Mouse (Mus musculus) lung, embryonic 14.5 days (tissue): Measurements from ENCODE around the gene Nhlrc1. TPM values are rescaled to one million over a fixed set of nuclear protein-coding genes. Genes with fewer than 3 reads are reported as not detected.
A peak's percentile ranks its signal among the peaks of the same experiment; 100 is the strongest.

Experiments used
- ATAC-seq: fragments of 200-750 bp; cut with Nextera tagmentation; 2 replicates; pipeline ENCODE4 v1.8.0; 2017; ENCODE audit warnings: mild to moderate bottlenecking, moderate TSS enrichment, moderate library complexity; ENCODE audit not compliant: insufficient read depth
- DNase-seq: peaks from one replicate; pipeline ENCODE4 v3.0.0-alpha.2; 2015
- H3K27ac ChIP-seq: fragments of 300-500 bp; sonication (generic); 2 replicates; pipeline ENCODE4 v1.5.1; 2014; ENCODE audit warnings: low read depth, mild to moderate bottlenecking, moderate library complexity
- H3K27me3 ChIP-seq: fragments of 300-500 bp; sonication (generic); 2 replicates; pipeline ENCODE4 v1.6.1; 2014; ENCODE audit warnings: low read length, control low read depth; ENCODE audit not compliant: insufficient read depth
- H3K36me3 ChIP-seq: fragments of 300-500 bp; sonication (generic); 2 replicates; pipeline ENCODE4 v1.6.1; 2014; ENCODE audit warnings: control low read depth; ENCODE audit not compliant: insufficient read depth
- H3K4me1 ChIP-seq: fragments of 300-500 bp; sonication (generic); 2 replicates; pipeline ENCODE4 v1.6.1; 2014; ENCODE audit warnings: antibody characterized with exemption, control low read depth; ENCODE audit not compliant: insufficient read depth
- H3K4me2 ChIP-seq: fragments of 300-500 bp; sonication (generic); 2 replicates; pipeline ENCODE4 v1.6.1; 2014; ENCODE audit warnings: mild to moderate bottlenecking
- H3K4me3 ChIP-seq: fragments of 300-500 bp; sonication (generic); 2 replicates; pipeline ENCODE4 v1.5.1; 2014; ENCODE audit warnings: low read depth, low read length
- H3K9ac ChIP-seq: fragments of 300-500 bp; sonication (generic); 2 replicates; pipeline ENCODE4 v1.6.1; 2014
- H3K9me3 ChIP-seq: fragments of 300-500 bp; sonication (generic); 2 replicates; pipeline ENCODE4 v1.6.1; 2016; ENCODE audit warnings: low read depth, low read length, control low read depth
- CTCF ChIP-seq: IDR thresholded peaks from 2 replicates; pipeline ENCODE4 v1.5.1; 2016; ENCODE audit warnings: antibody characterized with exemption, low read depth
- WGBS: fragments of 180-500 bp; shearing (Covaris S2); extraction: QIAGEN DNeasy Blood & Tissue Kit; methylation state at CpG from one replicate; pipeline ENCODE4 v1.1.7; 2014; 5-methylcytosine and 5-hydroxymethylcytosine counted together
- polyA plus RNA-seq: library from polyadenylated mRNA; unstranded; fragments of >200 nt; fragmentation: Nextera tagmentation; extraction: Ambion mirVana; gene quantifications from 2 replicates; pipeline ENCODE4 v1.2.1, GENCODE M21; 2014

Gene Nhlrc1
- polyA plus RNA-seq, 1 experiment from 2014 or later: 3.5 TPM

GRCm38 (mm10) chr13:47037946-47038345, 23.3 kb upstream of the Nhlrc1 start:
- H3K27ac ChIP-seq: no peak overlapping the region
- no peak overlapping the region for H3K4me3 ChIP-seq
- TF ChIP-seq CTCF: no peak
- no peaks in the 10 kb centered on the region for H3K4me1 ChIP-seq
- no peaks in the 10 kb centered on the region for H3K36me3 ChIP-seq
- WGBS: 82% methylated on average over 6 of the region's 6 CpGs
- H3K9me3 ChIP-seq: no peaks in the 10 kb centered on the region
- H3K9ac ChIP-seq: no peak overlapping the region
- no peak for ATAC-seq
- no peak overlapping the region for H3K4me2 ChIP-seq
- DNase-seq: no peak
- no peaks in the 10 kb centered on the region for H3K27me3 ChIP-seq

- no peak overlapping the region for H3K4me2 ChIP-seq
- no peak for TF ChIP-seq CTCF
- H3K36me3 ChIP-seq: no peaks in the 10 kb centered on the region
- H3K9ac ChIP-seq: no peak overlapping the region
- H3K4me3 ChIP-seq: no peak overlapping the region
- WGBS: 85% methylated on average over 4 of the region's 4 CpGs
- no peaks in the 10 kb centered on the region for H3K4me1 ChIP-seq
- DNase-seq (no peak), ATAC-seq (no peak)
- no peaks in the 10 kb centered on the region for H3K9me3 ChIP-seq
- no peaks in the 10 kb centered on the region for H3K27me3 ChIP-seq
- no peak overlapping the region for H3K27ac ChIP-seq
These were observed 19.0 kb upstream of the Nhlrc1 start for GRCm38 (mm10) chr13:47033602-47034001.

- Histone ChIP-seq H3K4me2 (no peak overlapping the region), H3K9ac (no peak overlapping the region), H3K4me1 (no peaks in the 10 kb centered on the region), H3K9me3 (no peaks in the 10 kb centered on the region), H3K27ac (no peak overlapping the region), H3K4me3 (no peak overlapping the region), H3K36me3 (no peaks in the 10 kb centered on the region), H3K27me3 (no peaks in the 10 kb centered on the region)
- WGBS: 82% methylated on average over 17 of the region's 17 CpGs
- DNase-seq: no peak
- ATAC-seq: no peak
- no peak for TF ChIP-seq CTCF
These were observed 15.9 kb upstream of the Nhlrc1 start for GRCm38 (mm10) chr13:47030376-47031107.

DNA sequence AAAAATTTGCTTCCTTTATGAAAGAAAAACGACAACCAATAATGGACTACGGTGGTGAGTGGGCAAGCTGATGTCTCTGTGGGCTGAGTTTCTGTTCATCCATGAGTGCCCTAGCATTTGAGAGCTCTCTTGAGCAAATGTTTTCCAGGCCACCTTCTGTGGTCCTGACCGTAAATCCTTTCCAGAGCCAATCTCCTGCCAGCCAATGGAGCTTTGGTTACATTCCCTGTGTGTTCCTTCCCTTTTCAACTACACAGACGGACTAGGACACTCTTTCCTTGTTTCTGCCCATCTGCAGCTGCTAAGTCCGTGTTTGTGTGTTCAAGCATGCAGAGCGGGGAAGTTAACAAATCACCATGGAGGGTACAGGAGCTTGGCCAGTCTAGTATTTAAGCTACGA, 6.1 kb upstream of the Nhlrc1 start:
- no peaks in the 10 kb centered on the region for H3K36me3 ChIP-seq
- 70% methylated on average over 7 of the region's 7 CpGs for WGBS
- no peak for DNase-seq
- no peak overlapping the region for H3K9ac ChIP-seq
- H3K27ac ChIP-seq: no peak overlapping the region
- no peaks in the 10 kb centered on the region for H3K27me3 ChIP-seq
- ATAC-seq: no peak
- H3K9me3 ChIP-seq: no peaks in the 10 kb centered on the region
- H3K4me2 ChIP-seq: no peak overlapping the region
- TF ChIP-seq CTCF: no peak
- H3K4me1 ChIP-seq: no peaks in the 10 kb centered on the region
- no peak overlapping the region for H3K4me3 ChIP-seq

DNA sequence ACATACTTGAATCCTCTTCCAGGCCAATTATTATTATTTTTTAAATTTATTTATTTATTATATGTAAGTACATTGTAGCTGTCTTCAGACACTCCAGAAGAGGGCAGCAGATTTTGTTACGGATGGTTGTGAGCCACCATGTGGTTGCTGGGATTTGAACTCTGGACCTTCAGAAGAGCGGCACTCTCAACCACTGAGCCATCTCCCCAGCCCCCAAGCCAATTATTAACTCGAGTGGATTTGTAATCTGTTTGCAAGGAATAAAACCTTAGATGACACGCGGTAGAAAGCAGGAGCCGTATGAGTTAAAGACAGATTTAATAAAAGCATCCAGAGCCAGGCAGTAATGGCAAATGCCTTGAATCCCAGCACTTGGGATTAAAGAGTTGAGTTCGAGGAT, 5.1 kb upstream of the Nhlrc1 start:
- Histone ChIP-seq H3K4me1 (no peaks in the 10 kb centered on the region), H3K36me3 (no peaks in the 10 kb centered on the region), H3K4me2 (no peak overlapping the region), H3K9ac (no peak overlapping the region), H3K27ac (no peak overlapping the region), H3K9me3 (no peaks in the 10 kb centered on the region), H3K4me3 (no peak overlapping the region), H3K27me3 (no peaks in the 10 kb centered on the region)
- TF ChIP-seq CTCF: no peak
- WGBS: 85% methylated on average over 7 of the region's 7 CpGs
- ATAC-seq: no peak
- no peak for DNase-seq

DNA sequence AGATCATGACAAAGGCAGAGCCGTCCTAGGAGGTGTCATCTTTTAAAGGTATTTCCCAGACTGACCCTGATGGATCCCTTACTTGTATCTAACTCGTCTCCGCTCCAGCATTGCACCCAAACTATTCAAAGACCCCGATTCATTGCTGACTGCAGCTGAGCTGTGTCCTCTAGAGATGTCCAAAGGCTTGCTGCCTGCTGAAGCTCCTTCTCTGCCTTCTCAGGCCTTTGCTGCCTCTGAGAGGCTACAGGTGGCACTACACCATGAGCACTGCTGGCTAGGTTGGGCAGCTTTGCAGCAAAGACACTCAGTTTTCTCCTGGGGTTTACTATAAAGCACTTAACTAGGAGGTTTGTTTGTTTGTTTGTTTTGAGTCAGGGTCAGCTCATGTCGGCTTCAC, 2.6 kb upstream of the Nhlrc1 start:
- peak; percentile 68 for ATAC-seq
- Histone ChIP-seq H3K36me3 (no peaks in the 10 kb centered on the region), H3K9ac (no peak overlapping the region), H3K27ac (no peak overlapping the region), H3K4me3 (no peak overlapping the region), H3K4me1 (peaks cover 7% of the 10 kb centered on the region; the same call in 1 of the 2 replicates), H3K4me2 (no peak overlapping the region), H3K9me3 (no peaks in the 10 kb centered on the region), H3K27me3 (no peaks in the 10 kb centered on the region)
- 32% methylated on average over 5 of the region's 5 CpGs for WGBS
- TF ChIP-seq CTCF: peak; percentile 93
- DNase-seq: peak; percentile 83

DNA sequence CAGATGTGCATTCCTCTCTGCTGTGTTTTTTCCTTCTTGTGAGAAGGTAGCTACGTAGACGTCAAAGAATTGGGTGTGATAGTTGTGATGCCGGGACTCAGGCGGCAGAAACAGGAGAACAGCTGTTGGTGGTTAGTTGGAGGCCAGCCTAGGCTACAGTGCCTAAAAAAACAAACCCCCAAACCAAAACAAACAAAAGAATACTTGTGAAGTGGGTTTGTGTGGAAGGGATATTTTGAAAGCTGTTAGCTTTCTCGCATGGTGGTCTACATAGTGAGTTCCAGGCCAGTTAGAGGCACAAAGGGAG, 498 bp upstream of the Nhlrc1 start:
- Histone ChIP-seq H3K4me3 (peak overlapping the region; percentile 56), H3K27ac (no peak overlapping the region), H3K4me2 (peak overlapping the region; percentile 99), H3K9me3 (peaks cover 14% of the 10 kb centered on the region; the same call in 1 of the 2 replicates), H3K36me3 (no peaks in the 10 kb centered on the region), H3K4me1 (peaks cover 7% of the 10 kb centered on the region; the same call in 1 of the 2 replicates), H3K9ac (peak overlapping the region; percentile 54), H3K27me3 (no peaks in the 10 kb centered on the region)
- WGBS: 34% methylated on average over 5 of the region's 5 CpGs
- no peak for TF ChIP-seq CTCF
- DNase-seq (peak; percentile 57), ATAC-seq (0 out of 2 replicates have a peak, but pooled peaks have one; percentile 17)

DNA sequence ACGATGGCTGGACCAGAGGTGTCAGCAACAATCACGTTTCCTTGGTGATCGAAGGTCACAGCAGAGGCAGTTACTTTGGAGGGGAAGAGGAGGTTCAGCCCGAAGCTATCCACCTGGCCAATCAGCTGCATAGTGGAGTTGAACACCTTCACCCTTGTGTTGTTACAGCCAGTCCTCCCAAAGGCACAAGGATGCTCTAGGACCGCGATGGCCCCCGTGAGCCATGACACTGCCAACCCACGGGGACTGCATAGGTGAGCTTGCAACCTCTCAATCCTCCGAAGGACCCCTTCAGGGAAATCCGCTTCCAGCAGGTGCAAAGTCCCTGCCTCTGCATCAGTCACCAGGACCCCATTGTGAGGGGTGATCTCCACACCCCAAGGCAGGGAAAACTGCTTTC, 910 bp downstream of the Nhlrc1 start:
- Histone ChIP-seq H3K4me2 (peak overlapping the region; percentile 99), H3K4me3 (peak overlapping the region; percentile 56), H3K4me1 (peaks cover 7% of the 10 kb centered on the region; the same call in 1 of the 2 replicates), H3K9ac (peak overlapping the region; percentile 54; the same call in 1 of the 2 replicates), H3K9me3 (peaks cover 17% of the 10 kb centered on the region; the same call in 1 of the 2 replicates), H3K27ac (no peak overlapping the region), H3K36me3 (no peaks in the 10 kb centered on the region), H3K27me3 (no peaks in the 10 kb centered on the region)
- WGBS: 55% methylated on average over 10 of the region's 10 CpGs
- no peak for TF ChIP-seq CTCF
- no peak for ATAC-seq
- no peak for DNase-seq
